Mouse (Mus musculus): ENCODE results near the gene Slc5a7. TPM values are rescaled to one million over a fixed set of nuclear protein-coding genes. Genes with fewer than 3 reads are reported as not detected.

Gene Slc5a7
- polyA plus RNA-seq, 1 experiment from 2014 or later = not detected

- H3K4me1 ChIP-seq (ENCODE audit: insufficient read depth) = no peaks in the 10 kb centered on the region
- no peak overlapping the region for H3K27ac ChIP-seq (ENCODE audit: low read depth)
- H3K9me3 ChIP-seq (ENCODE audit: low read length) = no peaks in the 10 kb centered on the region
- 76% methylated on average over 8 of the region's 8 CpGs for WGBS (ENCODE audit: insufficient replicate concordance)
- no peak overlapping the region for H3K4me2 ChIP-seq (ENCODE audit: low read depth, low read length)
- H3K27me3 ChIP-seq (ENCODE audit: insufficient read depth, low read length) = no peaks in the 10 kb centered on the region
- H3K9ac ChIP-seq (replicated peaks) = no peak overlapping the region
- no peak for ATAC-seq
- DNase-seq = no peak
- TF ChIP-seq EP300 (IDR thresholded peaks at IDR 0.05; ENCODE audit: low read depth) (no peak), CTCF (IDR thresholded peaks at IDR 0.05; ENCODE audit: low read depth) (no peak)
- H3K36me3 ChIP-seq (replicated peaks; ENCODE audit: insufficient read depth, low read length) = no peaks in the 10 kb centered on the region
- no peak overlapping the region for H3K4me3 ChIP-seq (ENCODE audit: low read depth, low read length)
Measured at GRCm38 (mm10) chr17:54239435-54239834, 59.4 kb downstream of the Slc5a7 start.

Measured in liver, postnatal 0 days (tissue).